Mouse (Mus musculus): ENCODE results near the gene Lrrc75a. TPM values are rescaled to one million over a fixed set of nuclear protein-coding genes. Genes with fewer than 3 reads are reported as not detected.

Lrrc75a gene
- polyA plus RNA-seq, 1 experiment from 2014 or later = 18.6 TPM

- Histone ChIP-seq H3K27ac (ENCODE audit: poor library complexity, severe bottlenecking) (peak overlapping the region; percentile 25), H3K9ac (peak overlapping the region; percentile 99; the same call in 1 of the 2 replicates), H3K9me3 (replicated peaks) (no peaks in the 10 kb centered on the region), H3K4me3 (peak overlapping the region; percentile 90; the same call in 1 of the 2 replicates), H3K27me3 (replicated peaks) (no peaks in the 10 kb centered on the region), H3K4me1 (replicated peaks) (peaks cover 27% of the 10 kb centered on the region), H3K36me3 (peaks cover 64% of the 10 kb centered on the region), H3K4me2 (peak overlapping the region; percentile 84)
- 35% methylated on average over 3 of the region's 3 CpGs for WGBS
- ATAC-seq (ENCODE audit: insufficient number of reproducible peaks, low FRiP score) = no peak
These were observed 43.3 kb downstream of the Lrrc75a start for GRCm38 (mm10) chr11:62604886-62605618.

DNA sequence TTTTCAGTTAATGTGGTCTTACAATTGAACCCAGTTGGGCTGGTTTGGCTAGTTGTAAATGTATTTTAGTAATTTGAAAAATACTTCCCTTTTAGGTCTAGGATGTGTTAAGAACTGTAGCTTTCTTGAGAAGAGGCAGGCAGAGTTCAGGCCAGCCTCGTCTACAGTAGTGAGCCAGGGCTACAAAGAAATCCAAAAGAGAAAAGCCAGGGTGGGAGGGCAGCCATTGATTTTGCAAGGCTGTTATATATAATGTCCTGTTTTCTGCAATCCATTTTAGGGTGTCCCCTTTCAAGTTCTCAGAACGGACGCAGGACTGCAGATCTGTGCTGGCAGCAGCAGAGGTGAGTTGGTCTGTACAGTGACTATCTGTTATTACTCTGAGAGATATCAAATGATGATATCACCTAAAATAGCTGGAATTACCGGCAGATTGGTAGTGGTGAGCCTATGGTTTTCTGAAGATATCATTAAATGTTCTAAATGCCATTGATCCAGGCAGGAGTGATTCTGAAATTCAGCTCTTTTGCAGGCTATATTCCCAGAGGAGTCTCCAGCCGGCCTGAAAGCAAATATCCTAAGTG, 44.1 kb downstream of the Lrrc75a start:
- peaks cover 58% of the 10 kb centered on the region for H3K36me3 ChIP-seq

GRCm38 (mm10) chr11:62603312-62604056, 44.8 kb downstream of the Lrrc75a start:
- Histone ChIP-seq H3K27ac (ENCODE audit: poor library complexity, severe bottlenecking) (peak overlapping the region; percentile 91), H3K9ac (peak overlapping the region; percentile 99), H3K9me3 (replicated peaks) (no peaks in the 10 kb centered on the region), H3K4me3 (peak overlapping the region; percentile 90), H3K4me2 (peak overlapping the region; percentile 84), H3K4me1 (replicated peaks) (peaks cover 29% of the 10 kb centered on the region), H3K36me3 (peaks cover 51% of the 10 kb centered on the region), H3K27me3 (replicated peaks) (no peaks in the 10 kb centered on the region)
- under 1% methylated on average over 13 of the region's 13 CpGs for WGBS
- ATAC-seq (ENCODE audit: insufficient number of reproducible peaks, low FRiP score) = 0 out of 2 replicates have a peak, but pooled peaks have one; percentile 9

More for the DNA sequence above, 44.1 kb downstream of the Lrrc75a start:
- no peak for ATAC-seq (ENCODE audit: insufficient number of reproducible peaks, low FRiP score)
- Histone ChIP-seq H3K4me2 (peak overlapping the region; percentile 84), H3K4me1 (replicated peaks) (peaks cover 27% of the 10 kb centered on the region), H3K4me3 (peak overlapping the region; percentile 90), H3K27me3 (replicated peaks) (no peaks in the 10 kb centered on the region), H3K9ac (peak overlapping the region; percentile 99), H3K9me3 (replicated peaks) (no peaks in the 10 kb centered on the region), H3K27ac (ENCODE audit: poor library complexity, severe bottlenecking) (peak overlapping the region; percentile 91; the same call in 1 of the 2 replicates)
- 26% methylated on average over 5 of the region's 5 CpGs for WGBS

- under 1% methylated on average over 58 of the region's 58 CpGs for WGBS
These were observed 45.6 kb downstream of the Lrrc75a start for GRCm38 (mm10) chr11:62602619-62603311.

DNA sequence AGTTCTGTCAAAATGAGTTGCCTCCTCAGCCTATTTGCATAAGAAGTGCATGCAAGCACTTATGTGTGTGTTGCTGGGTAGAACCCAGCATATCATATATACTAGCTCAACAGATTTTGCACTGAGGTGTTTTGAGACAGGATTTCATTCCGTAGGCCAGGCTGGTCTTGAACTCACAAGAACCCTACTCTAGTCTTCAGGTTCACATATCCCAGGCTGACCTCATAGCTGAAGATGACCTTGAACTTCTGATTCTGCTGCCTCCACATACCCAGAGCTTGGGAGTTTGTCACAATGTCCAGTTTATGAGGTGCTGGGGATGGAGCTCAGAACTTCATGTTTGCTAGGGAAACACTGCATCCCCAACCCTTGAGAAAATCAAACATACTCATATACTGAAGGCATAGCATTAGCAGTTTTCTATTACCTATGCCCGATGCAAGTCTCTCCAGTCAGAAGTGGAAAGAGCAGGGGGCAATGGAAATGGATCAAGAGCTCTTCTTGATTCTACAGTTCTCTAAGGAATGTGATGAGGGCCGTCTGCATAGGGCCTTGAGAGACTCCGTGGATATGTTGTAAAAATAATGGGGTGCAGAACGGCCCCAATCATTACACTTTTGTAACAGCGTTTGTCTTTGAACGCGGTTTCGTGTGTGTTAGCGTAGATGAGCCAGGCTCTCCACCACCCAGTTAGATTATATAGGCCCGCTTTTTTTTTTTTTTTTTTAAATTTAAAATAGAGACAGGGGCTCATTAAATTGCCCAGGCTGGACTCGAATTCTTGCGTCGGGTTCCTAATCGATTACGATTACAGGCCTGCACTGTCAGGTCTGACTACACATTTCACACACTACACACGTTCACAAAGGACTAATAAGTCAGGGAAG, 46.3 kb downstream of the Lrrc75a start:
- WGBS = 13% methylated on average over 17 of the region's 17 CpGs

More at GRCm38 (mm10) chr11:62602619-62603311, 45.6 kb downstream of the Lrrc75a start:
- Histone ChIP-seq H3K4me1 (replicated peaks) (peaks cover 33% of the 10 kb centered on the region), H3K9me3 (replicated peaks) (no peaks in the 10 kb centered on the region), H3K27me3 (replicated peaks) (no peaks in the 10 kb centered on the region), H3K9ac (peak overlapping the region; percentile 99), H3K4me2 (peak overlapping the region; percentile 84), H3K36me3 (peaks cover 45% of the 10 kb centered on the region), H3K27ac (ENCODE audit: poor library complexity, severe bottlenecking) (peak overlapping the region; percentile 91), H3K4me3 (peak overlapping the region; percentile 90)
- peak; percentile 95 for ATAC-seq (ENCODE audit: insufficient number of reproducible peaks, low FRiP score)

DNA sequence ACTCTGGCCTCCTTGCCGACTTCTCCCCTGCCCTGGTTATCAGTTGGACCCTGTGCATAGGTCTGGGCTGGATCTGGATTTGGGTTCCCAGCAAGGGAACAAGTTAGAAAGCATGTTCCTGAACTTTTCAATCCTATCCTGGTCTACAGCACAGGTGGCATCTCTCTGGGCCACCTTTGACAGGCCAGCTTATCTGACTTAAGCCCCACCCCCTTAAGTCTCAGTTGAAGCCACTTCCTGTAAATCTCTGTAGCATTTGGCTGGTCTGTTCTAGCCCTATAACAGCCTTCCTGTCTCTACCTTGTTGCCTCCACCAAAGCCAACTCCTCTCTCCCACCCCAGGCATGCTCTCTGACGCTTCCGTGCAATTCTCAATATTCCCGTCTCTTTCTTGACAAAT, 49.8 kb downstream of the Lrrc75a start:
- no peak overlapping the region for H3K4me3 ChIP-seq
- WGBS = 62% methylated on average over 4 of the region's 4 CpGs
- peaks cover 7% of the 10 kb centered on the region; the same call in 1 of the 2 replicates for H3K4me1 ChIP-seq (replicated peaks)
- no peaks in the 10 kb centered on the region for H3K9me3 ChIP-seq (replicated peaks)
- no peaks in the 10 kb centered on the region for H3K27me3 ChIP-seq (replicated peaks)
- H3K36me3 ChIP-seq = peaks cover 3% of the 10 kb centered on the region; the same call in 1 of the 2 replicates
- no peak overlapping the region for H3K27ac ChIP-seq (ENCODE audit: poor library complexity, severe bottlenecking)
- H3K4me2 ChIP-seq = no peak overlapping the region
- ATAC-seq (ENCODE audit: insufficient number of reproducible peaks, low FRiP score) = no peak
- H3K9ac ChIP-seq = no peak overlapping the region; the same call in 1 of the 2 replicates

More for the DNA sequence above, 46.3 kb downstream of the Lrrc75a start:
- ATAC-seq (ENCODE audit: insufficient number of reproducible peaks, low FRiP score) = no peak
- H3K9me3 ChIP-seq (replicated peaks) = no peaks in the 10 kb centered on the region
- peak overlapping the region; percentile 83 for H3K27ac ChIP-seq (ENCODE audit: poor library complexity, severe bottlenecking)
- H3K27me3 ChIP-seq (replicated peaks) = no peaks in the 10 kb centered on the region
- peaks cover 31% of the 10 kb centered on the region for H3K4me1 ChIP-seq (replicated peaks)
- H3K4me3 ChIP-seq = peak overlapping the region; percentile 90
- H3K4me2 ChIP-seq = peak overlapping the region; percentile 63
- peak overlapping the region; percentile 61; the same call in 1 of the 2 replicates for H3K9ac ChIP-seq
- peaks cover 37% of the 10 kb centered on the region for H3K36me3 ChIP-seq

- Histone ChIP-seq H3K36me3 (no peaks in the 10 kb centered on the region), H3K9ac (no peak overlapping the region), H3K27ac (ENCODE audit: poor library complexity, severe bottlenecking) (no peak overlapping the region), H3K27me3 (replicated peaks) (no peaks in the 10 kb centered on the region), H3K9me3 (replicated peaks) (no peaks in the 10 kb centered on the region), H3K4me1 (replicated peaks) (peaks cover 17% of the 10 kb centered on the region), H3K4me2 (no peak overlapping the region), H3K4me3 (no peak overlapping the region)
- peak; percentile 33; the same call in 1 of the 2 replicates for ATAC-seq (ENCODE audit: insufficient number of reproducible peaks, low FRiP score)
- WGBS = 39% methylated on average over 8 of the region's 8 CpGs
These were observed 56.3 kb downstream of the Lrrc75a start for GRCm38 (mm10) chr11:62591904-62592575.

- no peak overlapping the region for H3K27ac ChIP-seq (ENCODE audit: poor library complexity, severe bottlenecking)
- 90% methylated on average over 2 of the region's 2 CpGs for WGBS
- H3K4me3 ChIP-seq = no peak overlapping the region
These were observed 57.3 kb downstream of the Lrrc75a start for GRCm38 (mm10) chr11:62591026-62591425.

GRCm38 (mm10) chr11:62589391-62589790, 58.9 kb downstream of the Lrrc75a start:
- Histone ChIP-seq H3K27me3 (replicated peaks) (no peaks in the 10 kb centered on the region), H3K9ac (no peak overlapping the region), H3K9me3 (replicated peaks) (no peaks in the 10 kb centered on the region), H3K4me3 (no peak overlapping the region), H3K36me3 (no peaks in the 10 kb centered on the region), H3K4me2 (no peak overlapping the region), H3K27ac (ENCODE audit: poor library complexity, severe bottlenecking) (no peak overlapping the region), H3K4me1 (replicated peaks) (peaks cover 17% of the 10 kb centered on the region)
- 79% methylated on average over 10 of the region's 10 CpGs for WGBS
- no peak for ATAC-seq (ENCODE audit: insufficient number of reproducible peaks, low FRiP score)

More at GRCm38 (mm10) chr11:62591026-62591425, 57.3 kb downstream of the Lrrc75a start:
- ATAC-seq (ENCODE audit: insufficient number of reproducible peaks, low FRiP score) = no peak
- Histone ChIP-seq H3K9ac (no peak overlapping the region), H3K36me3 (no peaks in the 10 kb centered on the region), H3K4me2 (no peak overlapping the region), H3K4me1 (replicated peaks) (peaks cover 17% of the 10 kb centered on the region), H3K9me3 (replicated peaks) (no peaks in the 10 kb centered on the region), H3K27me3 (replicated peaks) (no peaks in the 10 kb centered on the region)
